Mouse (Mus musculus) layer of hippocampus, adult 11-12 months (tissue): ENCODE results near the gene Arnt2.

Experiments used
- DNase-seq: peaks from one replicate; pipeline ENCODE4 v3.0.0; 2022; ENCODE audit warnings: low spot score

The Arnt2 gene

DNA sequence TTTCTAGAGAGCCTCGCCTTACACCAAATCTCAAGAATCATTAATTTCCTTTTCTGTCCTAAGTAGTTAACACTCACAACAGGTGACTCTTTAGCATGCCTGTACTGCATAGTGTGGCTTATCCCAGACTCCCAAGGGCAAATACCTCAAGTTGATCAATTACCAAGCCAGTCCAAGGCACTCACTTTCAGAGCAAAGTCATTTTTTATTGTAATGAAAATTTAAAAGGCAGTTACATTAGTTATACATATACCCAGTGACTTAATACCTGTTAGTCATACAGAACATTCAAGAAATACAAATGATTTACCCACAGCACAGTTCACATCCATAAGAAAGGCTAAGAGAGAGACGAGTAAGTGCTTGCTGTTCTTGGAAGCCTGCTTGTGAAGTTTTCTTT is 163.9 kb downstream of the Arnt2 start:
- no peak for DNase-seq

GRCm38 (mm10) chr7:84240406-84240805 is 169.6 kb downstream of the Arnt2 start:
- DNase-seq = no peak

DNA sequence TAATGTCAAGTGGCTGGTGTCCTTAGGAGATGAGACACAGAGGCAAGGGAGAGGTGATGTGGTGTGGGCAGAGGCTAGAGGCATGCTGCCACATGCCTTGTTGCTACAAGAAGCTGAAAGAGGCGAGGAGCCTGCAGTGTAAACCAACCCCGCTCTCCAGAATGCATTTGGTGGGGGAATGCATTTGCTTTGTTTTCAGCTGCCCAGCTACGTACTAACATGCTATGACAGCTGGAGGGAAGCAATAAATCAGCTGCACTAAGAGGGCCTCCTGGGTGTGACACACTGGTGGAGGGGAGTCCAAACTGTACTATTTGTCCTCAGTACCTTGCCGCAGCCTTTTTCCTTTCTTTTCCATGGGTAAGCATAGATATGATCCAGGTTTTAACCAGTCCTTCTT is 172.3 kb downstream of the Arnt2 start:
- DNase-seq = no peak

DNA sequence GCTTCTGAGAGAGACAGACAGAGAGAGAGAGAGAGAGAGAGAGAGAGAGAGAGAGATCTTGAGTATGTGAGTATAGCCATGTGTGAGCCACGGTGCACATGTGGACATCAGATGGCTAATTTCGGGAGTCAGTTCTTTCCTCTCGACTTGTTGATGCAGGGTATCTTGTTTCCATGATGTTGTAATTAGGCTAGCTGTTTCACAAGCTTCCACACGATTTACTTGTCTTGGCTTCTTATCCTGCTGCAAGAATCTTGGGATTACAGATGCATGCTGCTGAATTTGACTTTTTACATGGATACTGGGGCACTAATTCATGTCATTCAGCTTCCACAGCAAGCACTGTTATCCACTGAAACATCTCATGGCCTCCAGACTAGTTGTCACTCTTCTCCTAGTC is 178.6 kb downstream of the Arnt2 start:
- no peak for DNase-seq

- DNase-seq = no peak
These were observed 182.3 kb downstream of the Arnt2 start for GRCm38 (mm10) chr7:84227652-84228051.

DNA sequence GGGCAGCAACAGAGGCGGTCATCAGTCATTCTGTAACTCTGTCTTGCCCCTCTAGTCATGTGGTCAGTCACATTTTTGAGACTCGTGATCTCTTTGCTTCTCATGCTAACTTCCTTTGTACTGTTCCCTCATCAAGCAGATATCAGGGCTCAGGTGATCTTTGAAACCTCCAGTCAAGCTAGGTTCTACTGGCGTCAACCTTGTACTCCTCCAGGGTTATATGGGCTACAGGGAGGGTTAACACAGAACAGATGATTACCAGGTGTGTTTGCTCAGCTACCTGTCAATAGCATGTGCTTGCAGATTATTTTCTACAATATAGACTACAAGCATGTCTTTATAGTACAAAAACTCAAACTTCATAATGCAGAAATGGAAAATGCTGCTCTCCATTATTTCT is 183.1 kb downstream of the Arnt2 start:
- DNase-seq = no peak

- DNase-seq = peak; percentile 18
These were observed 197.9 kb downstream of the Arnt2 start for GRCm38 (mm10) chr7:84212112-84212511.

- no peak for DNase-seq
These were observed 199.2 kb downstream of the Arnt2 start for GRCm38 (mm10) chr7:84210585-84211291.

DNA sequence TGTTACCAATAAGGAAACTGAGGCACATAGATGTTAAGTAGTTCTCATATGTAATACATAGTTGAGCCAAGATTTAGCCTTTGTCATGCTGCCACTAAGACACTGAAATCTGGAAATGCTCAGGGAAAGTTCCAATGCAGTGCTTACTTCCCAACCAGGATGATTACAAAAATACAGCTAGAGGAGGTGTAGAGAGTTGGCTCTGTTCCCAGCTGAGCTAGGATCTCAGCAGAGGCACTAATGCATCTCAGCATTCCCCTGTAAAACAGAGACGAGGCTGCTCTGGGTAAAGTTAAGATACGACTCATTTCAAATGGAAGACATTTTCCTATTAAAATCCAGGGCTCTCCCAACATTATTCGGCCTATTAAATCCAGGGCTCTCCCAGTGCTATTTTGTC is 206.0 kb downstream of the Arnt2 start:
- DNase-seq = peak; percentile 25

DNA sequence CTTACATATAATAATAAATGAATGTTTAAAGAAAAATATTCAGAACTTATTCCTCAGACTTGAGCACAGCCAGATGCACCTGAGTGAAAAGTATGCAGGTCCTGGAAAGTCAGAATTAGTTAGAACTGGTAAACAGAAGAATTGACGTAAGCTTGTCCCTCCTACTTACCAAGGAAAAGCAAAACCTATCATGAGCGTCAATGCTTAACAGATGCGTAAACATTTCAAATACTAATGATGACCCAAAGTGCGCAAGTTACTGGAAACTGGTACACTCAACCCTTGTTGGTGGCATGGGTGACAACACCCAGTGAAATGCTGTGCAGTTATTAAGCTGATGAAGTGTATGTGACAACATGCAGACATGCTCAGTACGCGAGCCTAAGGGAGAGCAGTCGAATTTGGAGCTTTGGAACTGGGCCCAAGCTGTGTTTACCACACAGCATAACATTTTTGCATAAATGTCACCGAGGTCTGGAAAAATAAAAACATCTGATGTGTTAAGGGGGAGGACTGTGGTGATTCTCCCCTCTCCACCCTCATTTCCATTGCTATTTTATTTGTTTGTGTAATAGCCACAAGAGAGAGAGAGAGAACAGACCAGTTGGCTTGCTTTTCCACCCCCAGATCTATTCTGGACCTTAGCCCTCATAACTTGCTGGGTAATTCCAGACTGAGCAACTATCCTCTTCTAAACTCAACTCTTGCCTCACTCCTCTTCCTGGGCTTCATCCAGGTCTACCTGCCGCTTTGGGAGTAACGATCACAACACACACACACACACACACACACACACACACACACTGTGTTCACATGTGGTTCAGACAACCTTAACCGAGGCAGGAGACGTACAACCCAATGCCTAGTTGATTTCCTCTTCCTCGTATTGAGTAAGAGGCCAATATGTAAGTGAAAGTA is 208.6 kb downstream of the Arnt2 start:
- DNase-seq = no peak

- DNase-seq = no peak
These were observed 212.6 kb downstream of the Arnt2 start for GRCm38 (mm10) chr7:84197208-84197860.
